Mouse (Mus musculus): ENCODE data around the gene 1500011B03Rik.

DNA sequence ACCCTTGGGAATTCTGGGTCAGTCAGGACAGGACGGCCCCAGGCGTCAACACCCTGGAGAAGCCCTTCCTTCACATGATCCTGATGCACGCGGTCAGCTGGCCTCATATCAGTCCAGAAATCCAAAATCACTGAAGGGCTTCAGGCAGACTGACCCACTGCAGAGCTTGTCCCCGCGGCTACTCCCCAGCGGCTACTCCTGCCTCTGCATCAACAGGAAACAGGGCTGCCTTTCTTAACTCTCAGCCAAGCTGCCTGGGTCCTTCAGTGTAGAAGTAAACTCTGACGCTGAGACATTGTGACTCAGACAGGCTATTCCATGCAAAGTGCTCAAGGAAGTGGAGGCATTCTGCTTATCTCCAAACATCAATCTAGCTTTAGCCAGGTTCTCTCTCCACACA is 61.3 kb downstream of the 1500011B03Rik start:
- TF ChIP-seq POLR2A (IDR thresholded peaks at IDR 0.05; ENCODE audit: extremely low read depth, insufficient read depth, low read length) (no peak), CTCF (IDR thresholded peaks at IDR 0.05; ENCODE audit: extremely low read depth, insufficient read depth, low read length) (no peak)

Data from cortical plate, adult 2 months (tissue).